Mouse (Mus musculus) spleen, adult 2 months (tissue): ENCODE data around the gene Aff3.

Source experiments
- CTCF ChIP-seq: fragments of 200-500 bp; IDR thresholded peaks from 2 replicates; pipeline ENCODE4 v1.5.1; 2011; ENCODE audit warnings: mild to moderate bottlenecking, inconsistent platforms; ENCODE audit not compliant: insufficient read depth, insufficient read length, insufficient replicate concordance; ENCODE audit errors: extremely low read depth
- POLR2A ChIP-seq: fragments of 200-500 bp; IDR thresholded peaks from 2 replicates; pipeline ENCODE4 v1.6.1; 2011; ENCODE audit warnings: low read depth, low read length, inconsistent platforms

DNA sequence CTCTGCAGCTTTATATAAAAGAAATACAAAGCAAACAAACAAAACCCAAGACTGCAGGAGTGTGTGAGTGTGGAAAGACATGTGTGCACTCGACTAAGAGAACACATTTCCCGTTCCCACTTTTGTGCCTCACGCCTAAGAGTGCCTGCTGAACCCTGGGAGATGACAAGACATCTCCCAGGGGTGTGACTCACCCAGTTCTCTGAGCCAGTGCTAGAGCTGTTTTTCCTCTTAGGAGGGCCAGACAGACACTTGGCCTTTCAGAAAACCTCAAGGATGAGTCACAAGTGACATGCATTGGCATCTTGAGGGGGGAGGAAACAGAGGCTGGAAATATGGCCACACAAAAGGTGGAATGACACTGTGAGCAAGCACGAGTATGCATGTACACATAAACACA, 227.1 kb downstream of the Aff3 start:
- no peak for TF ChIP-seq CTCF
- TF ChIP-seq POLR2A = no peak
